ENCODE assay signal across 8 mouse cellular contexts in the genomic region with DNA sequence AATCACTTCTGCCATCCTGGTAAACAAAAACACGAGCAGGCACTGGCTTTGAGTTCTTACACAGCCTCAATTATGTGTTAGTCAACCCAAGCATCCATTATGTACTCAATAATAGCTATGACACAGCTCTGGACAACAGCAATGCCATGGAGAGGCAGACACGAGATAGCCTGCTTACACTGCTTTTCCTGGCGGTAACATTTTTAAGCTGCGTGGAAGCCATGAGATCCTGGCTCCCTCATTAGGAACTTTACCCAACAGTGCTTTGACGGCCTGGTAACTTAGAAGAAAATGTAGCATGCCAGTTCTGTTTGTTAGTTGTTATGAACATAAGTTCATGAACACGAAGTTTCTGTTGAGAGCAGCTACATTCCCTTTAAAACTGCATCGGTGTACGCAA. TPM values are rescaled to one million over a fixed set of nuclear protein-coding genes. Genes with fewer than 3 reads are reported as not detected.
DNase-seq lines count a peak whose midpoint lies in the region; ATAC-seq lines count a peak whose summit lies in the region.

No protein-coding gene starts in this region.

- no peak overlapping the region for H3K9ac ChIP-seq in kidney, embryonic 16.5 days (replicated peaks; ENCODE audit: low read length)
- no peak overlapping the region for H3K9ac ChIP-seq in embryonic facial prominence, embryonic 14.5 days (ENCODE audit: low read depth, low read length)

- 62% methylated on average over 8 of the region's 8 CpGs for WGBS in kidney, embryonic 16.5 days
- 55% methylated on average over 8 of the region's 8 CpGs for WGBS in embryonic facial prominence, embryonic 14.5 days
- WGBS in macrophage (ENCODE audit: missing documents): 95% methylated on average over 8 of the region's 8 CpGs

- peak; percentile 11 for DNase-seq in adrenal gland, postnatal 14 days
- no peak for DNase-seq in adrenal gland, postnatal 10 days
- DNase-seq in kidney, postnatal 4 days: no peak
- no peak for DNase-seq in embryonic facial prominence, embryonic 14.5 days (ENCODE audit: low spot score)
- no peak for DNase-seq in thymus, adult 18-20 months
- DNase-seq in layer of hippocampus, adult 9-10 months (ENCODE audit: low spot score): no peak

- no peak overlapping the region for H3K27ac ChIP-seq in kidney, embryonic 16.5 days (ENCODE audit: low read length)
- H3K27ac ChIP-seq in embryonic facial prominence, embryonic 14.5 days (replicated peaks; ENCODE audit: low read depth, low read length): no peak overlapping the region
- peak overlapping the region; percentile 99 for H3K27ac ChIP-seq in macrophage

- H3K79me2 ChIP-seq in macrophage (ENCODE audit: inconsistent target): peaks cover 27% of the 10 kb centered on the region

- no peak for ATAC-seq in kidney, embryonic 16.5 days (ENCODE audit: low FRiP score, low TSS enrichment)
- no peak for ATAC-seq in embryonic facial prominence, embryonic 14.5 days (ENCODE audit: low read depth)

- H3K9me3 ChIP-seq in kidney, embryonic 16.5 days (ENCODE audit: low read length): no peaks in the 10 kb centered on the region
- H3K9me3 ChIP-seq in embryonic facial prominence, embryonic 14.5 days (ENCODE audit: control insufficient read depth, low read length): no peaks in the 10 kb centered on the region

- H3K36me3 ChIP-seq in kidney, embryonic 16.5 days (ENCODE audit: insufficient read depth, low read length): no peaks in the 10 kb centered on the region
- no peaks in the 10 kb centered on the region for H3K36me3 ChIP-seq in embryonic facial prominence, embryonic 14.5 days (ENCODE audit: control insufficient read depth, insufficient read depth, low read length)
- no peaks in the 10 kb centered on the region for H3K36me3 ChIP-seq in macrophage (ENCODE audit: inconsistent target)

- H3K27me3 ChIP-seq in kidney, embryonic 16.5 days (ENCODE audit: insufficient read depth, low read length): no peaks in the 10 kb centered on the region
- H3K27me3 ChIP-seq in embryonic facial prominence, embryonic 14.5 days (replicated peaks; ENCODE audit: control insufficient read depth, insufficient read depth, low read length): no peaks in the 10 kb centered on the region

- no peak overlapping the region for H3K4me3 ChIP-seq in kidney, embryonic 16.5 days (ENCODE audit: low read length)
- H3K4me3 ChIP-seq in embryonic facial prominence, embryonic 14.5 days (ENCODE audit: low read depth, low read length): peak overlapping the region; percentile 97; the same call in 1 of the 2 replicates
- H3K4me3 ChIP-seq in macrophage (ENCODE audit: inconsistent target): no peak overlapping the region

- H3K4me1 ChIP-seq in kidney, embryonic 16.5 days (ENCODE audit: insufficient read depth, low read length): peaks cover 24% of the 10 kb centered on the region
- H3K4me1 ChIP-seq in embryonic facial prominence, embryonic 14.5 days (ENCODE audit: control insufficient read depth, insufficient read depth, low read length): peaks cover 25% of the 10 kb centered on the region

- H3K4me2 ChIP-seq in kidney, embryonic 16.5 days (replicated peaks; ENCODE audit: low read depth, low read length): peak overlapping the region; percentile 98
- H3K4me2 ChIP-seq in embryonic facial prominence, embryonic 14.5 days (ENCODE audit: low read depth, low read length): peak overlapping the region; percentile 68

RNA-seq across cellular contexts. Expression of a gene that starts 0.5 kb away (rescaled TPM):
- total RNA-seq in adrenal gland, postnatal 14 days (2021): 171 and 181 TPM in 2 replicates
- 100 to 1,000 TPM; 152 to 172 TPM for total RNA-seq in adrenal gland, postnatal 10 days (2021)
- polyA plus RNA-seq in kidney, embryonic 16.5 days (2015; fragmentation: Nextera tagmentation; extraction: Ambion mirVana): 381 and 401 TPM in 2 replicates
- polyA plus RNA-seq in embryonic facial prominence, embryonic 14.5 days (2014; fragmentation: Nextera tagmentation; extraction: Ambion mirVana): 333 and 352 TPM in 2 replicates
- 100 to 1,000 TPM in 2 of 26 experiments, 10 to 100 TPM in 24; 18.7 to 150 (median 37.0) TPM for total RNA-seq in macrophage (2018; cell fraction: chromatin; rRNA removed)
- total RNA-seq in macrophage (2018; cell fraction: cytosol; rRNA removed): 100 to 1,000 TPM in 11 of 26 experiments, 10 to 100 TPM in 15; 60.9 to 124 (median 88.6) TPM
- 100 to 1,000 TPM in 2 of 26 experiments, 10 to 100 TPM in 24; 20.7 to 114 (median 38.6) TPM for total RNA-seq in macrophage (2018; cell fraction: nucleus; rRNA removed)
- 68.5 to 182 TPM (median 95.8 TPM) in 3 replicates for polyA plus RNA-seq in macrophage (2018)

RNA-seq across cellular contexts. Expression of a gene that starts 36.2 kb away (rescaled TPM):
- total RNA-seq in adrenal gland, postnatal 14 days (2021): 50.5 and 54.4 TPM in 2 replicates
- 10 to 100 TPM; 47.0 to 50.4 TPM for total RNA-seq in adrenal gland, postnatal 10 days (2021)
- polyA plus RNA-seq in kidney, embryonic 16.5 days (2015; fragmentation: Nextera tagmentation; extraction: Ambion mirVana): 50.7 and 52.1 TPM in 2 replicates
- polyA plus RNA-seq in embryonic facial prominence, embryonic 14.5 days (2014; fragmentation: Nextera tagmentation; extraction: Ambion mirVana): 45.8 and 46.4 TPM in 2 replicates
- total RNA-seq in macrophage (2018; cell fraction: chromatin; rRNA removed): 100 to 1,000 TPM in 9 of 26 experiments, 10 to 100 TPM in 17; 45.8 to 159 (median 88.1) TPM
- 10 to 100 TPM; 16.3 to 28.3 (median 23.1) TPM for total RNA-seq in macrophage (2018; cell fraction: cytosol; rRNA removed)
- 100 to 1,000 TPM in 1 of 26 experiments, 10 to 100 TPM in 25; 29.1 to 111 (median 68.4) TPM for total RNA-seq in macrophage (2018; cell fraction: nucleus; rRNA removed)
- polyA plus RNA-seq in macrophage (2018): 20.2 to 38.0 TPM (median 29.5 TPM) in 3 replicates
